Mouse (Mus musculus): ENCODE results near the gene Ankrd55.

GRCm38 (mm10) chr13:112363746-112364145 is 75.5 kb downstream of the Ankrd55 start:
- TF ChIP-seq POLR2A (IDR thresholded peaks at IDR 0.05; ENCODE audit: low read depth, low read length) (no peak), MXI1 (IDR thresholded peaks at IDR 0.05; ENCODE audit: low read depth, low read length) (no peak), JUND (conservative IDR thresholded peaks at IDR 0.05; ENCODE audit: low read depth, low read length) (no peak), EP300 (IDR thresholded peaks at IDR 0.05; ENCODE audit: low read length) (no peak), MAX (IDR thresholded peaks at IDR 0.05; ENCODE audit: low read length) (no peak), CTCF (conservative IDR thresholded peaks at IDR 0.05 in 1 of 2, IDR thresholded peaks at IDR 0.05 in 1 of 2; ENCODE audit: low read depth in 2 of 2, low read length in 2 of 2) (no peak), KAT2A (IDR thresholded peaks at IDR 0.05; ENCODE audit: insufficient replicate concordance, low read length) (no peak), CHD1 (IDR thresholded peaks at IDR 0.05; ENCODE audit: low read depth, low read length) (no peak), HCFC1 (IDR thresholded peaks at IDR 0.05; ENCODE audit: low read depth, low read length) (no peak), MYC (IDR thresholded peaks at IDR 0.05; ENCODE audit: low read depth, low read length) (no peak), TBP (conservative IDR thresholded peaks at IDR 0.05; ENCODE audit: low read depth, low read length) (no peak), NELFE (IDR thresholded peaks at IDR 0.05; ENCODE audit: low read depth, low read length) (no peak), CHD2 (IDR thresholded peaks at IDR 0.05; ENCODE audit: low read length) (no peak), TCF12 (IDR thresholded peaks at IDR 0.05; ENCODE audit: low read depth, low read length) (no peak)
